Mouse (Mus musculus) liver, embryonic 12.5 days (tissue): Measurements from ENCODE around the gene Crebrf. TPM values are rescaled to one million over a fixed set of nuclear protein-coding genes. Genes with fewer than 3 reads are reported as not detected.

Experiments
- ATAC-seq: fragments of 200-750 bp; cut with Nextera tagmentation; 2 replicates; pipeline ENCODE4 v1.8.0; 2017; ENCODE audit warnings: moderate number of reproducible peaks, mild to moderate bottlenecking, moderate library complexity
- H3K27ac ChIP-seq: fragments of 300-500 bp; sonication (generic); 2 replicates; pipeline ENCODE4 v1.5.1; 2016; ENCODE audit warnings: mild to moderate bottlenecking
- H3K27me3 ChIP-seq: fragments of 300-500 bp; sonication (generic); replicated peaks from 2 replicates; pipeline ENCODE4 v1.6.1; 2016; ENCODE audit warnings: mild to moderate bottlenecking, moderate library complexity
- H3K36me3 ChIP-seq: fragments of 300-500 bp; sonication (generic); 2 replicates; pipeline ENCODE4 v1.6.1; 2016; ENCODE audit warnings: mild to moderate bottlenecking, moderate library complexity
- H3K4me1 ChIP-seq: fragments of 300-500 bp; sonication (generic); 2 replicates; pipeline ENCODE4 v1.6.1; 2016
- H3K4me2 ChIP-seq: fragments of 300-500 bp; sonication (generic); 2 replicates; pipeline ENCODE4 v1.6.1; 2016; ENCODE audit warnings: mild to moderate bottlenecking, moderate library complexity
- H3K4me3 ChIP-seq: fragments of 300-500 bp; sonication (generic); 2 replicates; pipeline ENCODE4 v1.5.1; 2016; ENCODE audit warnings: mild to moderate bottlenecking, moderate library complexity
- H3K9ac ChIP-seq: fragments of 300-500 bp; sonication (generic); 2 replicates; pipeline ENCODE4 v1.6.1; 2016; ENCODE audit warnings: mild to moderate bottlenecking, moderate library complexity
- H3K9me3 ChIP-seq: fragments of 300-500 bp; sonication (generic); replicated peaks from 2 replicates; pipeline ENCODE4 v1.6.1; 2016; ENCODE audit warnings: mild to moderate bottlenecking, moderate library complexity
- WGBS: fragments of 180-500 bp; shearing (Covaris S2); methylation state at CpG from one replicate; pipeline ENCODE4 v1.1.7; 2016; ENCODE audit not compliant: insufficient replicate concordance; 5-methylcytosine and 5-hydroxymethylcytosine counted together
- polyA plus RNA-seq: library from polyadenylated mRNA; unstranded; fragments of >200 nt; fragmentation: Nextera tagmentation; extraction: Ambion mirVana; gene quantifications from 2 replicates; pipeline ENCODE4 v1.2.1, GENCODE M21; 2016

The Crebrf gene
- polyA plus RNA-seq, 1 experiment from 2014 or later = 2.1 TPM

- WGBS = 83% methylated on average over 5 of the region's 5 CpGs
- H3K9me3 ChIP-seq = no peaks in the 10 kb centered on the region
Observed at GRCm38 (mm10) chr17:26690236-26690635, 25.2 kb upstream of the Crebrf start.

GRCm38 (mm10) chr17:26691110-26691509 lies 24.3 kb upstream of the Crebrf start:
- WGBS = 82% methylated on average over 7 of the region's 7 CpGs

More at GRCm38 (mm10) chr17:26690236-26690635, 25.2 kb upstream of the Crebrf start:
- H3K4me3 ChIP-seq = no peak overlapping the region
- no peak for ATAC-seq
- H3K27ac ChIP-seq = no peak overlapping the region
- peaks cover 44% of the 10 kb centered on the region for H3K36me3 ChIP-seq
- H3K9ac ChIP-seq = no peak overlapping the region
- H3K4me2 ChIP-seq = no peak overlapping the region
- H3K4me1 ChIP-seq = peaks cover 40% of the 10 kb centered on the region
- H3K27me3 ChIP-seq = no peaks in the 10 kb centered on the region

GRCm38 (mm10) chr17:26693424-26693823 lies 22.0 kb upstream of the Crebrf start:
- Histone ChIP-seq H3K9me3 (no peaks in the 10 kb centered on the region), H3K36me3 (peaks cover 53% of the 10 kb centered on the region), H3K4me2 (no peak overlapping the region), H3K27ac (no peak overlapping the region), H3K4me3 (no peak overlapping the region), H3K4me1 (peaks cover 28% of the 10 kb centered on the region), H3K9ac (no peak overlapping the region), H3K27me3 (no peaks in the 10 kb centered on the region)
- ATAC-seq = no peak
- 86% methylated on average over 7 of the region's 7 CpGs for WGBS

More at GRCm38 (mm10) chr17:26691110-26691509, 24.3 kb upstream of the Crebrf start:
- Histone ChIP-seq H3K27me3 (no peaks in the 10 kb centered on the region), H3K27ac (no peak overlapping the region), H3K9ac (no peak overlapping the region), H3K4me1 (peaks cover 40% of the 10 kb centered on the region), H3K4me3 (no peak overlapping the region), H3K4me2 (no peak overlapping the region), H3K36me3 (peaks cover 45% of the 10 kb centered on the region), H3K9me3 (no peaks in the 10 kb centered on the region)
- ATAC-seq = no peak

GRCm38 (mm10) chr17:26694171-26694570 lies 21.3 kb upstream of the Crebrf start:
- Histone ChIP-seq H3K4me1 (peaks cover 21% of the 10 kb centered on the region), H3K4me3 (no peak overlapping the region), H3K27me3 (no peaks in the 10 kb centered on the region), H3K9ac (no peak overlapping the region), H3K9me3 (no peaks in the 10 kb centered on the region), H3K4me2 (no peak overlapping the region), H3K36me3 (peaks cover 61% of the 10 kb centered on the region), H3K27ac (no peak overlapping the region)
- ATAC-seq = no peak
- WGBS = 76% methylated on average over 7 of the region's 7 CpGs

- Histone ChIP-seq H3K4me3 (no peak overlapping the region), H3K4me2 (no peak overlapping the region), H3K27me3 (no peaks in the 10 kb centered on the region), H3K9ac (no peak overlapping the region), H3K36me3 (peaks cover 68% of the 10 kb centered on the region), H3K9me3 (no peaks in the 10 kb centered on the region), H3K27ac (no peak overlapping the region), H3K4me1 (peaks cover 11% of the 10 kb centered on the region)
- ATAC-seq = no peak
- WGBS = 87% methylated on average over 3 of the region's 3 CpGs
Observed at GRCm38 (mm10) chr17:26695193-26695592, 20.3 kb upstream of the Crebrf start.

GRCm38 (mm10) chr17:26698846-26699245 lies 16.6 kb upstream of the Crebrf start:
- Histone ChIP-seq H3K4me3 (no peak overlapping the region), H3K36me3 (peaks cover 85% of the 10 kb centered on the region), H3K27me3 (no peaks in the 10 kb centered on the region), H3K9me3 (no peaks in the 10 kb centered on the region), H3K27ac (no peak overlapping the region), H3K4me1 (peaks cover 9% of the 10 kb centered on the region; the same call in 1 of the 2 replicates), H3K4me2 (no peak overlapping the region), H3K9ac (no peak overlapping the region)
- ATAC-seq = no peak
- WGBS = 74% methylated on average over 5 of the region's 5 CpGs

- Histone ChIP-seq H3K27ac (no peak overlapping the region), H3K9me3 (0 out of 2 replicates have a peak, but pooled peaks cover 5% of the 10 kb centered on the region), H3K36me3 (peaks cover 83% of the 10 kb centered on the region), H3K9ac (no peak overlapping the region), H3K27me3 (no peaks in the 10 kb centered on the region), H3K4me2 (no peak overlapping the region), H3K4me1 (peaks cover 5% of the 10 kb centered on the region; the same call in 1 of the 2 replicates), H3K4me3 (no peak overlapping the region)
- WGBS = 80% methylated on average over 10 of the region's 10 CpGs
- no peak for ATAC-seq
Observed at GRCm38 (mm10) chr17:26699819-26700616, 15.4 kb upstream of the Crebrf start.

- ATAC-seq = no peak
- peaks cover 17% of the 10 kb centered on the region for H3K4me1 ChIP-seq
- no peaks in the 10 kb centered on the region for H3K27me3 ChIP-seq
- no peak overlapping the region for H3K4me2 ChIP-seq
- H3K9ac ChIP-seq = no peak overlapping the region
- H3K27ac ChIP-seq = no peak overlapping the region
- H3K4me3 ChIP-seq = no peak overlapping the region
- 0 out of 2 replicates have a peak, but pooled peaks cover 5% of the 10 kb centered on the region for H3K9me3 ChIP-seq
- H3K36me3 ChIP-seq = peaks cover 68% of the 10 kb centered on the region
- WGBS = 85% methylated on average over 13 of the region's 13 CpGs
Observed at GRCm38 (mm10) chr17:26701565-26701964, 13.9 kb upstream of the Crebrf start.

- Histone ChIP-seq H3K4me3 (no peak overlapping the region), H3K9ac (no peak overlapping the region), H3K27ac (no peak overlapping the region), H3K36me3 (peaks cover 57% of the 10 kb centered on the region), H3K4me2 (no peak overlapping the region), H3K9me3 (0 out of 2 replicates have a peak, but pooled peaks cover 5% of the 10 kb centered on the region), H3K27me3 (no peaks in the 10 kb centered on the region), H3K4me1 (peaks cover 27% of the 10 kb centered on the region)
- 73% methylated on average over 4 of the region's 4 CpGs for WGBS
- ATAC-seq = no peak
Observed at GRCm38 (mm10) chr17:26702621-26703020, 12.8 kb upstream of the Crebrf start.

GRCm38 (mm10) chr17:26703671-26704070 lies 11.8 kb upstream of the Crebrf start:
- Histone ChIP-seq H3K9me3 (0 out of 2 replicates have a peak, but pooled peaks cover 5% of the 10 kb centered on the region), H3K4me3 (no peak overlapping the region), H3K27me3 (no peaks in the 10 kb centered on the region), H3K27ac (no peak overlapping the region), H3K9ac (no peak overlapping the region), H3K36me3 (peaks cover 46% of the 10 kb centered on the region), H3K4me2 (no peak overlapping the region), H3K4me1 (peaks cover 38% of the 10 kb centered on the region)
- 83% methylated on average over 4 of the region's 4 CpGs for WGBS
- no peak for ATAC-seq

GRCm38 (mm10) chr17:26705463-26706359 lies 9.7 kb upstream of the Crebrf start:
- peak; percentile 31; the same call in 1 of the 2 replicates for ATAC-seq
- no peak overlapping the region for H3K4me3 ChIP-seq
- H3K27ac ChIP-seq = peak overlapping the region; percentile 76
- no peak overlapping the region; the same call in 1 of the 2 replicates for H3K9ac ChIP-seq
- H3K4me2 ChIP-seq = peak overlapping the region; percentile 7; the same call in 1 of the 2 replicates
- 0 out of 2 replicates have a peak, but pooled peaks cover 5% of the 10 kb centered on the region for H3K9me3 ChIP-seq
- H3K4me1 ChIP-seq = peaks cover 58% of the 10 kb centered on the region
- no peaks in the 10 kb centered on the region for H3K27me3 ChIP-seq
- peaks cover 26% of the 10 kb centered on the region for H3K36me3 ChIP-seq
- 44% methylated on average over 11 of the region's 11 CpGs for WGBS
